Mouse (Mus musculus): Measurements from ENCODE around the gene Odf2. TPM values are rescaled to one million over a fixed set of nuclear protein-coding genes. Genes with fewer than 3 reads are reported as not detected.
"Not testable (repeated sequence)": the region's sequence is repeated elsewhere in the genome, so short reads cannot be mapped to it uniquely, and the experiment has no call there.

Gene Odf2
- total RNA-seq, 2 experiments from 2014 or later: 92.7 to 96.9 TPM

GRCm38 (mm10) chr2:29868949-29869645 lies 19.9 kb upstream of the Odf2 start, which contains the start of gene Cercam:
Cercam (plus strand) TSS chr2:29869164.
- ATAC-seq (replicated peaks; ENCODE audit: poor library complexity, severe bottlenecking): peak; percentile 76

GRCm38 (mm10) chr2:29869646-29870451 lies 19.2 kb upstream of the Odf2 start:
- peak; percentile 75 for ATAC-seq (replicated peaks; ENCODE audit: poor library complexity, severe bottlenecking)

- ATAC-seq (replicated peaks; ENCODE audit: poor library complexity, severe bottlenecking): no peak
Observed at GRCm38 (mm10) chr2:29872581-29873295, 16.3 kb upstream of the Odf2 start.

DNA sequence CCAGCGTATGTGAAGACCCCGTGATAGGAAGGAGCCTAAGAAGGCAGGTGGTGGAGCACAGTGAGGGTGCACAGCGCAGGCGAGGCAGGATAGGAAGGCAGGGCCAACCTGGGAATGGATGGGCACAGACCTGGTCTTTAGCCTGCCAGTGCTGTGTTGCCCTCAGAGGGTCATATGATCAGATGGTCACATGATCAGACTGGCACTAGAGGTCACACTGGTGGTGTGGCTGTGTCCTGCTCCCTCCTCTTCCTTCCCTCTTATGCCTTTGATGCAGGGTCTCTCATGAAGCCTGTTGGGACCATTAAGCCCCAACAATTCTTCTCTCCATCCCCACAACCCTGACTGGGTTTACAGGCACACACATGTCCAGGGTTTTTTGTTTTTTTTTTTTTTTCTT lies 15.2 kb upstream of the Odf2 start:
- no peak for ATAC-seq (replicated peaks; ENCODE audit: poor library complexity, severe bottlenecking)

- ATAC-seq (replicated peaks; ENCODE audit: poor library complexity, severe bottlenecking): no peak
Observed at GRCm38 (mm10) chr2:29878061-29878460, 11.0 kb upstream of the Odf2 start.

DNA sequence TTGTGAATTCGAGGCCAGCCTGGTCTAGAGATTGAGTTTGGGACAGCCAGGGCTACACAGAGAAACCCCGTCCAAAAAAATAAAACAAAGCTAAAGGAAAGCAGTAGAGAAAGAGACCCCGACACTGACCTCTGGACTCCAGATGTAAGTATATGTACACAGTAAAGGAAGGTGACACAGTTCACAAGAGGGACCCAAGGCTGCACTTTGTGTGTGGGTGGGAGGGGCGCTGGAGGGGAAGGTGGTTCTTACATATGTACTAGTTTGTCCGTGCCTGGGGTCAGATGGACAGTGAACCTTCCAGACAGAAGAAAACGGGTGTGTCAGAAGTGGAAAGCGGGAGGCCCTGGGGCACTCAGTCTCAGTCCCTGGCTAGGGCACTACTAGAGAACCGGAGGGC lies 9.8 kb upstream of the Odf2 start:
- ATAC-seq (replicated peaks; ENCODE audit: poor library complexity, severe bottlenecking): no peak

GRCm38 (mm10) chr2:29879964-29880830 lies 8.8 kb upstream of the Odf2 start:
- ATAC-seq (replicated peaks; ENCODE audit: poor library complexity, severe bottlenecking): no peak

GRCm38 (mm10) chr2:29886659-29887292 lies 2.2 kb upstream of the Odf2 start:
- not testable (repeated sequence) for ATAC-seq (replicated peaks; ENCODE audit: poor library complexity, severe bottlenecking)

- ATAC-seq (replicated peaks; ENCODE audit: poor library complexity, severe bottlenecking): peak; percentile 68
Observed at GRCm38 (mm10) chr2:29889991-29890833, 1.2 kb downstream of the Odf2 start.

- ATAC-seq (replicated peaks; ENCODE audit: poor library complexity, severe bottlenecking): no peak
Observed at GRCm38 (mm10) chr2:29891773-29892172, 2.8 kb downstream of the Odf2 start.

- no peak for ATAC-seq (replicated peaks; ENCODE audit: poor library complexity, severe bottlenecking)
Observed at GRCm38 (mm10) chr2:29896071-29896470, 7.0 kb downstream of the Odf2 start.

GRCm38 (mm10) chr2:29897366-29897765 lies 8.3 kb downstream of the Odf2 start:
- ATAC-seq (replicated peaks; ENCODE audit: poor library complexity, severe bottlenecking): no peak

DNA sequence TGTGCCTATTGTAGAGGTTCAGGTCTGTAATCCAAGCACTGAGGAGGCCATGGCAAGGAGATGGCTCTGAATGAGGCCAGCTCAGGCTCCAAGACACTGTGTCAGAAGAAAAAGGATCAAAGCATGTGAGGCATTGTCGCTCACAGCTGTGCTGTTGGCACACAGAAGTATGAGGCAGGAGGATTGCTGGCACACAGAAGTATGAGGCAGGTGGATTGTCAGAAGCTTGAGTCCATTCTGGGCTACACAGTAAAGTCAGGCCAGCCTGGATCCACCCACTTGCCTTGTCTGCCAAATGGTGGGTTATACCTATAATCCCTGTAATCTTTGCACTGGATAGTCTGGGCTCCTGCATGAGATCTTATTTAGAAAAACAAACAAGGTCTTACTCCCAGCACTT lies 9.1 kb downstream of the Odf2 start:
- no peak for ATAC-seq (replicated peaks; ENCODE audit: poor library complexity, severe bottlenecking)

- no peak for ATAC-seq (replicated peaks; ENCODE audit: poor library complexity, severe bottlenecking)
Observed at GRCm38 (mm10) chr2:29902194-29902593, 13.2 kb downstream of the Odf2 start.

DNA sequence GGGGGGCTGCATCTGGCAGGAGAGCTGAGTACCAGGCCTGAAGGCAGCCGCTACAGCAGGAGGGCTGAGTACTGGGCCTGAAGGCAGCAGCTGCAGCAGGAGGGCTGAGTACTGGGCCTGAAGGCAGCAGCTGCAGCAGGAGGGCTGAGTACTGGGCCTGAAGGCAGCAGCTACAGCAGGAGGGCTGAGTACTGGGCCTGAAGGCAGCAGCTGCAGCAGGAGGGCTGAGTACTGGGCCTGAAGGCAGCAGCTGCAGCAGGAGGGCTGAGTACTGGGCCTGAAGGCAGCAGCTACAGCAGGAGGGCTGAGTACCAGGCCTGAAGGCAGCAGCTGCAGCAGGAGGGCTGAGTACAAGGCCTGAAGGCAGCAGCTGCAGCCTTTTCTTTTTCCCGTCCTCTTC lies 19.1 kb downstream of the Odf2 start:
- not testable (repeated sequence) for ATAC-seq (replicated peaks; ENCODE audit: poor library complexity, severe bottlenecking)

GRCm38 (mm10) chr2:29910042-29910441 lies 21.0 kb downstream of the Odf2 start:
- ATAC-seq (replicated peaks; ENCODE audit: poor library complexity, severe bottlenecking): peak; percentile 27; the same call in 1 of the 2 replicates

GRCm38 (mm10) chr2:29917621-29918020 lies 28.6 kb downstream of the Odf2 start:
- no peak for ATAC-seq (replicated peaks; ENCODE audit: poor library complexity, severe bottlenecking)

- ATAC-seq (replicated peaks; ENCODE audit: poor library complexity, severe bottlenecking): no peak
Observed at GRCm38 (mm10) chr2:29922011-29922410, 33.0 kb downstream of the Odf2 start.

DNA sequence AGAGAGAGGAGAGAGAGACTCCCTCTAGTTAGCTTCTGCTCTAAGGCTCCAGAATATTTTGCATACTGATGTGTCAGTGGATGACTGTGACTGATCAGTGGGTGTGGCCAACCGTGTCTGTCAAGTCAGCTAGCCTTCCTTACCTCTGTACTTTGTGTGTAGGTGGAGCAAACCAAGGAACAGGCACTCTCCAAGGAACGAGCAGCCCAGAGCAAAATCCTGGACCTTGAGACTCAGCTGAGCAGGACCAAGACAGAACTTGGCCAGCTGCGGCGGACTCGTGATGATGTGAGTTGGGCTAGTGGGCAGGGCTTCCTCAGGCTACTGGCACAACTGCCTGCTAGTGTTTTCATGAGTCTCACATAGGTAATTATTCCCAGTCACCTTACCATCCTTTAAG lies 37.5 kb downstream of the Odf2 start:
- ATAC-seq (replicated peaks; ENCODE audit: poor library complexity, severe bottlenecking): no peak
